Mouse (Mus musculus) kidney, adult 11 months (tissue): Measurements from ENCODE around the gene Gpr107.
"Not testable (repeated sequence)": the region's sequence is repeated elsewhere in the genome, so short reads cannot be mapped to it uniquely, and the experiment has no call there.

ENCODE experiments used
- DNase-seq: peaks from one replicate; pipeline ENCODE4 v3.0.0; 2022

Gpr107 gene

GRCm38 (mm10) chr2:31160147-31160920, 8.2 kb downstream of the Gpr107 start:
- DNase-seq: peak; percentile 76

- no peak for DNase-seq
Observed at GRCm38 (mm10) chr2:31161620-31162019, 9.5 kb downstream of the Gpr107 start.

- DNase-seq: peak; percentile 53
Observed at GRCm38 (mm10) chr2:31163361-31164118, 11.4 kb downstream of the Gpr107 start.

- peak; percentile 23 for DNase-seq
Observed at GRCm38 (mm10) chr2:31164841-31165455, 12.8 kb downstream of the Gpr107 start.

- DNase-seq: no peak
Observed at GRCm38 (mm10) chr2:31165529-31165928, 13.4 kb downstream of the Gpr107 start.

- not testable (repeated sequence) for DNase-seq
Observed at GRCm38 (mm10) chr2:31167571-31167970, 15.5 kb downstream of the Gpr107 start.

- DNase-seq: peak; percentile 53
Observed at GRCm38 (mm10) chr2:31169001-31169400, 16.9 kb downstream of the Gpr107 start.

GRCm38 (mm10) chr2:31170164-31170563, 18.0 kb downstream of the Gpr107 start:
- no peak for DNase-seq

- DNase-seq: no peak
Observed at GRCm38 (mm10) chr2:31172001-31172400, 19.9 kb downstream of the Gpr107 start.

GRCm38 (mm10) chr2:31172536-31172935, 20.4 kb downstream of the Gpr107 start:
- no peak for DNase-seq

- no peak for DNase-seq
Observed at GRCm38 (mm10) chr2:31173290-31173689, 21.2 kb downstream of the Gpr107 start.

GRCm38 (mm10) chr2:31178593-31178992, 26.5 kb downstream of the Gpr107 start:
- not testable (repeated sequence) for DNase-seq

GRCm38 (mm10) chr2:31179471-31179870, 27.4 kb downstream of the Gpr107 start:
- no peak for DNase-seq

- DNase-seq: no peak
Observed at GRCm38 (mm10) chr2:31180081-31180551, 28.0 kb downstream of the Gpr107 start.

- DNase-seq: no peak
Observed at GRCm38 (mm10) chr2:31182786-31183330, 30.7 kb downstream of the Gpr107 start.

GRCm38 (mm10) chr2:31183830-31184229, 31.7 kb downstream of the Gpr107 start:
- no peak for DNase-seq

GRCm38 (mm10) chr2:31188691-31189090, 36.6 kb downstream of the Gpr107 start:
- peak; percentile 43 for DNase-seq

GRCm38 (mm10) chr2:31189654-31190053, 37.5 kb downstream of the Gpr107 start:
- DNase-seq: no peak

GRCm38 (mm10) chr2:31191765-31192164, 39.6 kb downstream of the Gpr107 start:
- no peak for DNase-seq

- DNase-seq: no peak
Observed at GRCm38 (mm10) chr2:31194356-31195021, 42.4 kb downstream of the Gpr107 start.

- no peak for DNase-seq
Observed at GRCm38 (mm10) chr2:31198621-31199020, 46.5 kb downstream of the Gpr107 start.

GRCm38 (mm10) chr2:31200051-31200450, 47.9 kb downstream of the Gpr107 start:
- DNase-seq: no peak

GRCm38 (mm10) chr2:31201851-31202250, 49.7 kb downstream of the Gpr107 start:
- peak; percentile 42 for DNase-seq
